ENCODE assay signal across 8 mouse cellular contexts in genomic region chr2:170323925-170324347, GRCm38 (mm10).
DNase-seq lines count a peak whose midpoint lies in the region; ATAC-seq lines count a peak whose summit lies in the region.

No protein-coding gene starts in this region.

- H3K36me3 ChIP-seq in embryonic facial prominence, embryonic 11.5 days (replicated peaks; ENCODE audit: control insufficient read depth, insufficient read depth, low read depth, low read length), result no peaks in the 10 kb centered on the region

- H3K27ac ChIP-seq in embryonic facial prominence, embryonic 11.5 days (replicated peaks; ENCODE audit: low read depth, low read length), result no peak overlapping the region

- H3K4me2 ChIP-seq in embryonic facial prominence, embryonic 11.5 days (ENCODE audit: low read depth, low read length), result peak overlapping the region; percentile 39

- ATAC-seq in embryonic facial prominence, embryonic 11.5 days (replicated peaks; ENCODE audit: insufficient number of reproducible peaks, low FRiP score, low TSS enrichment, low read depth), result peak; percentile 75; the same call in 1 of the 2 replicates

- H3K4me1 ChIP-seq in embryonic facial prominence, embryonic 11.5 days (ENCODE audit: control insufficient read depth, insufficient read depth, low read length), result no peaks in the 10 kb centered on the region

- no peak overlapping the region for H3K4me3 ChIP-seq in embryonic facial prominence, embryonic 11.5 days (ENCODE audit: low read depth, low read length)

- H3K9ac ChIP-seq in embryonic facial prominence, embryonic 11.5 days (replicated peaks; ENCODE audit: low read length), result peak overlapping the region; percentile 10; the same call in 1 of the 2 replicates

- H3K27me3 ChIP-seq in embryonic facial prominence, embryonic 11.5 days (ENCODE audit: control insufficient read depth, insufficient read depth, low read length), result no peaks in the 10 kb centered on the region

- intact Hi-C loops in heart, postnatal 10 days (cut with DNase I), result no loop called here

- 3% methylated on average over 19 of the region's 19 CpGs for WGBS in embryonic facial prominence, embryonic 11.5 days

- H3K9me3 ChIP-seq in embryonic facial prominence, embryonic 11.5 days (replicated peaks; ENCODE audit: control insufficient read depth, low read length), result no peaks in the 10 kb centered on the region

- peak; percentile 61 for DNase-seq in thymus, postnatal 0 days (ENCODE audit: low spot score)
- DNase-seq in thymus, adult 18-20 months, result no peak
- peak; percentile 86 for DNase-seq in embryonic facial prominence, embryonic 11.5 days (ENCODE audit: low spot score)
- DNase-seq in heart, postnatal 10 days, result peak; percentile 55 to 59
- DNase-seq in kidney, postnatal 36 days, result peak; percentile 66 to 86
- DNase-seq in lung, postnatal 4 days, result peak; percentile 72 to 74
- DNase-seq in right cerebral cortex, postnatal 4 days, result peak; percentile 53
- no peak for DNase-seq in adipocyte (ENCODE audit: low spot score)

Comparison
In these comparisons a context has a peak if more than half of its experiments do, and no peak if none do; other contexts are left out.
1. DNase-seq: peak in thymus, postnatal 0 days (single experiment), embryonic facial prominence, embryonic 11.5 days (single experiment), heart, postnatal 10 days (2 of 2), kidney, postnatal 36 days (2 of 2), lung, postnatal 4 days (2 of 2) and right cerebral cortex, postnatal 4 days (single experiment); none in thymus, adult 18-20 months (0 of 2) and adipocyte (single experiment).